ENCODE assay signal across 13 mouse cellular contexts in genomic region chr3:141752172-141752571, GRCm38 (mm10).
"Had no signal": no experiment of that assay in that cellular context is flagged by ENCODE, and none has a peak within 500 bp of the region (broad histone marks: within the 10 kb centered on the region; RNA-seq: fewer than 3 reads in every experiment).

No protein-coding gene starts in this region.

- H3K36me3 ChIP-seq: limb, embryonic 15.5 days; liver, embryonic 12.5 days; neural tube, embryonic 15.5 days had no signal

- H3K27ac ChIP-seq: left cerebral cortex, adult 2 months; limb, embryonic 15.5 days; liver, embryonic 12.5 days; neural tube, embryonic 15.5 days had no signal

- H3K27me3 ChIP-seq: limb, embryonic 15.5 days; liver, embryonic 12.5 days; neural tube, embryonic 15.5 days had no signal

- H3K9ac ChIP-seq: limb, embryonic 15.5 days; liver, embryonic 12.5 days; lung, embryonic 14.5 days; neural tube, embryonic 15.5 days had no signal

- ATAC-seq: liver, embryonic 12.5 days had no signal

- DNase-seq: kidney, adult 2 months; lung, embryonic 14.5 days; lung, postnatal 10 days; lung, postnatal 4 days; right cerebral cortex, adult 18-20 months; right cerebral cortex, postnatal 25 days; thymus, adult 2 months; thymus, postnatal 25 days had no signal

- H3K4me3 ChIP-seq: left cerebral cortex, adult 2 months; limb, embryonic 15.5 days; liver, embryonic 12.5 days; myocyte; neural tube, embryonic 15.5 days had no signal

- H3K9me3 ChIP-seq: limb, embryonic 15.5 days; liver, embryonic 12.5 days; neural tube, embryonic 15.5 days had no signal

- H3K4me1 ChIP-seq: limb, embryonic 15.5 days; liver, embryonic 12.5 days; neural tube, embryonic 15.5 days had no signal

- H3K4me2 ChIP-seq: limb, embryonic 15.5 days; liver, embryonic 12.5 days; lung, embryonic 14.5 days; neural tube, embryonic 15.5 days had no signal
